Mouse (Mus musculus) heart, postnatal 36 days (tissue): ENCODE measurements at regions not wholly inside any gene's neighbourhood (a gene's known extent, or its start where the extent isn't known, plus 50 kb on each side); places are given as distances from the start of the nearest gene placed in this dataset.

Source experiments
- DNase-seq, 2 experiments: peaks; one replicate each; pipeline ENCODE4 v3.0.0; 2021 to 2022
- intact Hi-C: fragments of 180-260 bp; cut with DNase I; formaldehyde crosslinking; loops from one replicate; pipeline ENCODE4 v1.15.1; 2025

DNA sequence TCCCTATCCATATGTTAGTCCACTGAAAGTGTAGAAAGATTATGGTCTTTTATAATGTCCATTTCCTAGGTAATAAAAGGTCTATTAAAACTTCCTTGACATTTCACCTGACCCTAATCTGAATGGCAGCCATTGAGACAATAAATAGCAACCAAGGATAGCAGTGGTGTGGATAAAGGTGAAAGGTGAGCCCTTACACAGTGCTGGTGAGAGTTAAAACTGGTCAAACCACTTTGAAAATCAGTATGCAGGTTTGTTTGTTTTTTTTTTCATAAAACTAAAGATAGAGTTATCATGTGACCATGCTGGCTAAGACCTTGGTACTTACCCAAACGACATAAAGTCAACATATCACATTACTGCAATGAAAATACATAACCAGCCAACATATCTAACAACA is 110.7 kb upstream of the Slc7a11 start:
- intact Hi-C loops, result no loop called here
- DNase-seq, result no peak

DNA sequence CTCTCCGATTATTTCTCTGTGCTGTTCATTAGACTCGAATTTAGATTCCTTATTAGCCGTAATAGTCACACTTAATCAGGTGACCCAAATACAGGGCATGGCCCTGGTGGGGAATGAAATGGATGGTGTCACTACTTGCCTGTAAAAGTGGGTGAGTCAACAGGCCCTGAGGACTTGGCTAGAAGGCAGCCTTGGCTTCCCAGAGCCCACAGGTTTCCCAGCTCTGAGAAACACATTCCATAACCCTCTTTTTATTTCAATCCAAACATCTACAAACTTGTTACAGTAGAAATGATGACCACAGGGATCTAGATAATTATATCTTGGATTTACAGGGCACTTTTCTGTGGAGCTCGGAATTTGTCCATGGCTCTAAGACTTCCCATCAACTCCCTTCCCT is 105.2 kb upstream of the Slc7a11 start:
- no peak for DNase-seq
- intact Hi-C loops, result no loop called here

DNA sequence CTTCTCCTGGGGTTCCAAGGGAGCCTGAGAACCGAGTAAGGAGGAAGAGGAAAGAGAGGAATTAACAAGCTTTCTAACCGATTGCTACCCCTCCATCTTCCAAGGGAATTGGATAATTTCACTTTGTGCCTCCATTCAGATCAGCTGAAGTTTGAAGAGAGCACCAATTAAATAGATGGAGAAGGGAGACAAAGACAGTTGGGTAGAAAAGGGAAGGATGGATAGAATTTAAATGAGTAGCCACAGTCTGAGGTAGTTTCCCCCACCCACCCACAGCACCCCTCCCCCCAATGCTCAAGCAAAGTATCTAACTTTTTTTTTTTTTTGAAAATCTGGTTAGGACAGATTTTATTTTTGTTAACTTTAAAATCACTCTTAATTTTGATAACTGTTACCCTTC is 87.2 kb upstream of the Slc7a11 start:
- DNase-seq, result no peak
- intact Hi-C loops, result no loop called here

DNA sequence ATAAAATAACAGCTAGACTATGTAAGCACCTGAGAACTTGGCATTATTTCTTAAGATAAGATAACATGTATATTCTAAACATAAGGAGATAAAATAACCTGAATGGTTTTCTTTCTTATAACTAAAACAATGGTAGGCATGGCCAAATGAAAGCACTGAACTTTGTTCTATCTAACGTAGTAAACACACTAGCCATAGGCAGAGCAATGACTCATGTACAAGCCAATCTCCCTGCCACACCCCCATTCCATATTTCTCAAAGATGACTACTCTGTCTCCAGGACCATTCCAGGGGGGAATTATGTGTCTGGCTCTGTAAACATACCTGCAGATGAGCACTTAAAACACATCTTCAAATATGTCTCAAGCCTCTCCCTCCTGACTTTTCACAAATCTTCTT is 80.6 kb upstream of the Slc7a11 start:
- DNase-seq, result no peak
- intact Hi-C loops, result no loop called here

DNA sequence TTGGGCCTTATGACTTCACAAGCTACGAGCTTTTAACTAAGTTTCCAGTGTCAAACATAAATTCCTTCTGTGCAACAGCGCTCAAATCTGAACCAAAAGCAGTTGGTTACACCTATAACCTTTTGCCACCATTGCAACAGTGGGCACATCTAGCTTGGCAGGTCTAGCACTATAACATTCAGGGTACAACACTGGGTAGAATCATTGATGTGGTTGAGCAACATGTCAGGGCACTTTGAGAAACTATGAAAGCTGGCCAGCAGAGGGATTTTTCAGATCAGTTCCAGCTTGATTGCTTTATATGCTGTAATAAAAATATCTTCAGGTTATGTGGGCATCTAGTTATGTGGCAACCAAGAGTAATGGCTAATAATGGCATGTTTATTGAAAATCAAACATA is 63.8 kb upstream of the Slc7a11 start:
- no peak for DNase-seq

More for the DNA sequence above, 63.8 kb upstream of the Slc7a11 start:
- intact Hi-C loops, result no loop called here
